ENCODE assay signal across 9 mouse cellular contexts in the genomic region with DNA sequence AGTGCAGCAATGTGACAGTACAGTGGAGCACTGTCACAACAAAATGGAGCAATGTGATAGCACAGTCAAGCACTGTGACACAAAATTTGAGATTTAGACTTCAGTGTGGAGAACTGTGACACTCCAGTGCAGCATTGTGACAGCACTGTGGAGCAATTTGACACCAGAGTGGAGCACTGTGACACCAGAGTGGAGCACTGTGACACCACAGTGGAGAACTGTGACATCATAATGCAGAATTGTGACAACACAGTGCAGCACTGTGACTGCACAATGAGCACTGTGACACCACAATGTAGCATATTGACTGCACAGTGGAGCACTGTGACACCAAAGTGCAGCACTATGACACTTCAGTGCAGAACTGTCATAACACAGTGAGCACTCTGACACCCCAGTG.
DNase-seq lines count a peak whose midpoint lies in the region; ATAC-seq lines count a peak whose summit lies in the region.
"Had no signal": no experiment of that assay in that cellular context is flagged by ENCODE, and none has a peak within 500 bp of the region (broad histone marks: within the 10 kb centered on the region; RNA-seq: fewer than 3 reads in every experiment).

No protein-coding gene starts in this region.

- H3K27me3 ChIP-seq in intestine, embryonic 14.5 days (replicated peaks; ENCODE audit: control insufficient read depth, insufficient read depth, low read length) = no peaks in the 10 kb centered on the region
- no peaks in the 10 kb centered on the region for H3K27me3 ChIP-seq in intestine, embryonic 16.5 days (replicated peaks; ENCODE audit: control insufficient read depth, insufficient read depth, low read length)
- no peaks in the 10 kb centered on the region for H3K27me3 ChIP-seq in forebrain, embryonic 15.5 days
- H3K27me3 ChIP-seq in limb, embryonic 11.5 days (ENCODE audit: control insufficient read depth, insufficient read depth, low read length) = no peaks in the 10 kb centered on the region
- no peaks in the 10 kb centered on the region for H3K27me3 ChIP-seq in midbrain, embryonic 14.5 days (ENCODE audit: control insufficient read depth, insufficient read depth, low read length)

- H3K4me1 ChIP-seq in intestine, embryonic 14.5 days (replicated peaks; ENCODE audit: control insufficient read depth, insufficient read depth, low read length) = no peaks in the 10 kb centered on the region
- H3K4me1 ChIP-seq in intestine, embryonic 16.5 days (ENCODE audit: control insufficient read depth, insufficient read depth, low read length) = no peaks in the 10 kb centered on the region
- H3K4me1 ChIP-seq in forebrain, embryonic 15.5 days = no peaks in the 10 kb centered on the region
- H3K4me1 ChIP-seq in limb, embryonic 11.5 days (ENCODE audit: control insufficient read depth, insufficient read depth, low read length) = no peaks in the 10 kb centered on the region
- no peaks in the 10 kb centered on the region for H3K4me1 ChIP-seq in midbrain, embryonic 14.5 days (ENCODE audit: control insufficient read depth, insufficient read depth, low read length)

- H3K4me3 ChIP-seq in intestine, embryonic 14.5 days (ENCODE audit: low read depth, low read length) = no peak overlapping the region
- no peak overlapping the region for H3K4me3 ChIP-seq in intestine, embryonic 16.5 days (ENCODE audit: low read length)
- no peak overlapping the region for H3K4me3 ChIP-seq in forebrain, embryonic 15.5 days
- no peak overlapping the region; the same call in 1 of the 2 replicates for H3K4me3 ChIP-seq in limb, embryonic 11.5 days (ENCODE audit: low read depth, low read length)
- no peak overlapping the region for H3K4me3 ChIP-seq in midbrain, embryonic 14.5 days (replicated peaks; ENCODE audit: low read depth, low read length)

- H3K9me3 ChIP-seq in intestine, embryonic 14.5 days (ENCODE audit: control insufficient read depth, low read length) = peaks cover 16% of the 10 kb centered on the region; the same call in 1 of the 2 replicates
- H3K9me3 ChIP-seq in intestine, embryonic 16.5 days (ENCODE audit: control insufficient read depth, low read length) = peaks cover 41% of the 10 kb centered on the region
- H3K9me3 ChIP-seq in forebrain, embryonic 15.5 days = peaks cover 30% of the 10 kb centered on the region; the same call in 1 of the 2 replicates
- H3K9me3 ChIP-seq in limb, embryonic 11.5 days (ENCODE audit: control insufficient read depth, low read length) = peaks cover 60% of the 10 kb centered on the region
- peaks cover 59% of the 10 kb centered on the region for H3K9me3 ChIP-seq in midbrain, embryonic 14.5 days (ENCODE audit: control insufficient read depth, low read length)

- no peak overlapping the region for H3K27ac ChIP-seq in intestine, embryonic 14.5 days (ENCODE audit: low read depth)
- no peak overlapping the region for H3K27ac ChIP-seq in intestine, embryonic 16.5 days (ENCODE audit: low read length)
- H3K27ac ChIP-seq in forebrain, embryonic 15.5 days (replicated peaks) = no peak overlapping the region
- H3K27ac ChIP-seq in limb, embryonic 11.5 days (replicated peaks; ENCODE audit: low read depth, low read length) = no peak overlapping the region
- no peak overlapping the region for H3K27ac ChIP-seq in midbrain, embryonic 14.5 days (replicated peaks; ENCODE audit: low read depth, low read length)
- H3K27ac ChIP-seq: macrophage had no signal

- no peaks in the 10 kb centered on the region for H3K36me3 ChIP-seq in intestine, embryonic 14.5 days (ENCODE audit: control insufficient read depth, insufficient read depth, low read length)
- no peaks in the 10 kb centered on the region for H3K36me3 ChIP-seq in intestine, embryonic 16.5 days (ENCODE audit: control insufficient read depth, insufficient read depth, low read length)
- H3K36me3 ChIP-seq in forebrain, embryonic 15.5 days = no peaks in the 10 kb centered on the region
- no peaks in the 10 kb centered on the region for H3K36me3 ChIP-seq in limb, embryonic 11.5 days (ENCODE audit: control insufficient read depth, insufficient read depth, low read length)
- no peaks in the 10 kb centered on the region for H3K36me3 ChIP-seq in midbrain, embryonic 14.5 days (ENCODE audit: control insufficient read depth, insufficient read depth, low read length)

- H3K9ac ChIP-seq in intestine, embryonic 14.5 days (ENCODE audit: low read length) = no peak overlapping the region
- no peak overlapping the region for H3K9ac ChIP-seq in intestine, embryonic 16.5 days (ENCODE audit: low read depth, low read length)
- H3K9ac ChIP-seq in forebrain, embryonic 15.5 days (replicated peaks) = no peak overlapping the region
- no peak overlapping the region for H3K9ac ChIP-seq in limb, embryonic 11.5 days (ENCODE audit: low read length)
- no peak overlapping the region for H3K9ac ChIP-seq in midbrain, embryonic 14.5 days (replicated peaks; ENCODE audit: low read length)

- H3K4me2 ChIP-seq in intestine, embryonic 14.5 days (ENCODE audit: low read length) = no peak overlapping the region
- no peak overlapping the region for H3K4me2 ChIP-seq in intestine, embryonic 16.5 days (ENCODE audit: low read depth, low read length)
- H3K4me2 ChIP-seq in forebrain, embryonic 15.5 days (replicated peaks) = no peak overlapping the region
- no peak overlapping the region for H3K4me2 ChIP-seq in limb, embryonic 11.5 days (ENCODE audit: low read depth, severe bottlenecking)
- H3K4me2 ChIP-seq in midbrain, embryonic 14.5 days (ENCODE audit: low read length) = no peak overlapping the region

- peak; percentile 75; the same call in 1 of the 2 replicates for ATAC-seq in intestine, embryonic 14.5 days (replicated peaks; ENCODE audit: low FRiP score, low TSS enrichment, low read depth)
- ATAC-seq in intestine, embryonic 16.5 days = no peak
- peak; percentile 57 for ATAC-seq in forebrain, embryonic 15.5 days (replicated peaks)
- peak; percentile 62; the same call in 1 of the 2 replicates for ATAC-seq in limb, embryonic 11.5 days (ENCODE audit: insufficient number of reproducible peaks, low FRiP score, low TSS enrichment, low read depth)
- ATAC-seq in midbrain, embryonic 14.5 days (ENCODE audit: low FRiP score, low TSS enrichment) = peak; percentile 69

- DNase-seq in intestine, embryonic 14.5 days (ENCODE audit: low spot score) = peak; percentile 35
- DNase-seq in limb, embryonic 11.5 days (ENCODE audit: low spot score) = peak; percentile 11
- DNase-seq in midbrain, embryonic 14.5 days = no peak
- DNase-seq in adrenal gland, adult 2 months = no peak
- no peak for DNase-seq in cerebellum, adult 18-20 months
- DNase-seq: right cerebral cortex, postnatal 14 days had no signal

Comparison
In these comparisons a context has a peak if more than half of its experiments do, and no peak if none do; other contexts are left out.
1. DNase-seq: peak in intestine, embryonic 14.5 days (single experiment) and limb, embryonic 11.5 days (single experiment); none in midbrain, embryonic 14.5 days (single experiment), adrenal gland, adult 2 months (single experiment) and cerebellum, adult 18-20 months (0 of 2).